Mouse (Mus musculus): ENCODE measurements around the gene Ormdl2. TPM values are rescaled to one million over a fixed set of nuclear protein-coding genes. Genes with fewer than 3 reads are reported as not detected.
"Not testable (repeated sequence)": the region's sequence is repeated elsewhere in the genome, so short reads cannot be mapped to it uniquely, and the experiment has no call there.

Gene Ormdl2
- polyA plus RNA-seq, 1 experiment: 31.2 TPM

DNA sequence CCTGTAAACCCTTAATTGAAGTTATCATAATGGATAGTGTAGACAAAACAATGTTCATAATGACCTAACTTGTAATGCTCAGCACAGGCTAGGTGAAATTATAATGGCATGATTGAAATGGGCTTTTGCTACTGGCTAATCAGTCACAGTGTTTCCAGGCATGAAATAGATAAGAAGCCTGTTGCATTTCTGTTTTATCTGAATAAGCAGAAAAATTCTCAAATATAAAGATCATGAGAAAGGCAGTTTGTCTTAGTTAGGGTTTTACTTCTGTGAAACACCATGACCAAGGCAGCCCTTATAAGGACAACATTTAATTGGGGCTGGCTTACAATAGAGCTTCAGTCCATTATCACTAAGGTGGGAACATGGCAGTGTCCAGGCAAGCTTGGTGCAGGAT is 19.2 kb upstream of the Ormdl2 start:
- H3K4me1 ChIP-seq (ENCODE audit: control insufficient read depth, insufficient read depth, low read length): no peaks in the 10 kb centered on the region
- TF ChIP-seq CTCF (IDR thresholded peaks at IDR 0.05; ENCODE audit: borderline replicate concordance, insufficient read depth, low read length): no peak
- no peak for TF ChIP-seq POLR2A (IDR thresholded peaks at IDR 0.05; ENCODE audit: low read depth, low read length)
- H3K27ac ChIP-seq (ENCODE audit: insufficient read depth, low read length): no peak overlapping the region
- H3K4me3 ChIP-seq (ENCODE audit: insufficient read depth, low read length): no peak overlapping the region

DNA sequence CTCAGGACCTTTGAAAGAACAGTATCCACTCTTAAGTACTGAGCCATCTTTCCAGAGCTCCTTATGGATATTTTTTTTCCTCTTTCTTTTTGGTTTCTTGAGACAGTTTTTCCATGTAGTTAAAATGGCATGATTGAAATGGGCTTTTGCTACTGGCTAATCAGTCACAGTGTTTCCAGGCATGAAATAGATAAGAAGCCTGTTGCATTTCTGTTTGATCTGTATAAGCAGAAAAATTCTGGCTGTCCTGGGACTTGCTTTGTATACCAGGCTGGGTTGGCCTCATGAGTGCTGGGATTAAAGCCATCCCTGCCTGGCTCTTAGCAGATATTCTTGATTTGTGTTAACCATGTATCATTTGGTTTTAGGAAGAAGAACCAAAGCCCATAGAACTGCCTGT is 18.0 kb upstream of the Ormdl2 start:
- Histone ChIP-seq H3K4me3 (ENCODE audit: insufficient read depth, low read length) (no peak overlapping the region), H3K4me1 (ENCODE audit: control insufficient read depth, insufficient read depth, low read length) (no peaks in the 10 kb centered on the region), H3K27ac (ENCODE audit: insufficient read depth, low read length) (no peak overlapping the region)
- no peak for TF ChIP-seq POLR2A (IDR thresholded peaks at IDR 0.05; ENCODE audit: low read depth, low read length)
- no peak for TF ChIP-seq CTCF (IDR thresholded peaks at IDR 0.05; ENCODE audit: borderline replicate concordance, insufficient read depth, low read length)

- TF ChIP-seq CTCF (IDR thresholded peaks at IDR 0.05; ENCODE audit: borderline replicate concordance, insufficient read depth, low read length): no peak
- no peak overlapping the region for H3K27ac ChIP-seq (ENCODE audit: insufficient read depth, low read length)
- H3K4me1 ChIP-seq (ENCODE audit: control insufficient read depth, insufficient read depth, low read length): no peaks in the 10 kb centered on the region
- no peak overlapping the region for H3K4me3 ChIP-seq (ENCODE audit: insufficient read depth, low read length)
Observed at GRCm38 (mm10) chr10:128837400-128837799, 16.0 kb upstream of the Ormdl2 start.

- Histone ChIP-seq H3K27ac (ENCODE audit: insufficient read depth, low read length) (no peak overlapping the region), H3K4me3 (ENCODE audit: insufficient read depth, low read length) (no peak overlapping the region), H3K4me1 (ENCODE audit: control insufficient read depth, insufficient read depth, low read length) (0 out of 2 replicates have a peak, but pooled peaks cover 2% of the 10 kb centered on the region)
- TF ChIP-seq POLR2A (IDR thresholded peaks at IDR 0.05; ENCODE audit: low read depth, low read length) (no peak), CTCF (IDR thresholded peaks at IDR 0.05; ENCODE audit: borderline replicate concordance, insufficient read depth, low read length) (no peak)
Observed at GRCm38 (mm10) chr10:128823821-128824220, 2.4 kb upstream of the Ormdl2 start.

DNA sequence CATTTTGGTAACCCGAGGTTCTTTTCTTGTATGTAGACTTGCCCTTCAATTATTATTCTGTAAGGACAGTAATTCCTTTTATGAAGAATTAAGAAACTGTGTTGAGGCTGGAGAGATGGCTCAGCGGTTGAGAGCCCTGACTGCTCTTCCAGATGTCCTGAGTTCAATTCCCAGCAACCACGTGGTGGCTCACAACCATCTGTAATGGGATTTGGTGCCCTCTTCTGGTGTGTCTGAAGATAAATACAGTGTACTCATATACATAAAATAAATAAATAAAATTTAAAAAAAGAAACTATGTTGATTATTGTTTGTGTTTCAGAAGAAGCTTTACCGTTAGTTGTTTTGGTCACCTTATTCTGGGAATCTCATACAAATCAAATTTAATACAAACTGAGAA is 1.6 kb upstream of the Ormdl2 start:
- not testable (repeated sequence) for H3K4me1 ChIP-seq (ENCODE audit: control insufficient read depth, insufficient read depth, low read length); H3K27ac ChIP-seq (ENCODE audit: insufficient read depth, low read length)
- peak overlapping the region; percentile 88 for H3K4me3 ChIP-seq (ENCODE audit: insufficient read depth, low read length)

DNA sequence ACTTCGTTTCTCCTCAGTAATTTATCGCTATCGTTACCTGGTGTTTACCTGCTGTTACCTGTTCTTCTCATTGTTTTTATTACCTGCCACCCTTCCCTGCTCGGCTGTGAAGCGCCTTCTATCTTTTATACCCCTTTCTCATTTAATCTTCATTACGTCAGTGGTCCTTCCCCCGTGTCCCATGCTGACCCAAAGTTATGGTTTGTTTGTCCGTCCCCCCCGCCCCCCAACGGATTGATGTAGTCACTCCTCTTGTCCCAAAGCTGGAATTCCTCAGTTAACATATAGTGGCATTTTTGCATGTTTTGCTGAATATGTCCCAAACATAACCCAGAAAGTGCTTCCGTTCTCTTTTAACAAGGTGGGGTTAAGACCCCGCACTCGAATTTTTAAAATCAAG is 690 bp upstream of the Ormdl2 start:
- H3K4me3 ChIP-seq (ENCODE audit: insufficient read depth, low read length): peak overlapping the region; percentile 88
- H3K4me1 ChIP-seq (ENCODE audit: control insufficient read depth, insufficient read depth, low read length): no peaks in the 10 kb centered on the region
- peak overlapping the region; percentile 36 for H3K27ac ChIP-seq (ENCODE audit: insufficient read depth, low read length)
- TF ChIP-seq POLR2A (IDR thresholded peaks at IDR 0.05; ENCODE audit: low read depth, low read length) (no peak), CTCF (IDR thresholded peaks at IDR 0.05; ENCODE audit: borderline replicate concordance, insufficient read depth, low read length) (no peak)

DNA sequence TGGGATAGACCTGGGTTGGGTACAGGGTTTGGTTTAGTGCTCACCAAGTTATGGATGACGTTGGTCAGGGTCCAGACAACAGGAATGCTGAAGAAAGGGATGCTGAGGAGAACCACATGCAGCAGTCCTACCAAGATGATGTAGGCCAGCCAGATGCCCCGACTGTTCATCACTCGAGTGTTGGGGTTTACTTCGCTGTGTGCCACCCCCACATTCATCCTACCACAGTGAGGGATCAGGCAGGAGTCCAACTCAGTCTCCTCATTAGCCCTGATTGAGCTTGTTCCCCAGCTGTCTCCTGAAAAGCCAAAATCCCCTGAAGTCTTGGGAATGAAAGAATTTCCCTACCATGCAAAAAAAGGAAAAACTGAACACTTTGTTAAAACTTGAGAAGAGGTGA is 1.2 kb downstream of the Ormdl2 start:
- TF ChIP-seq CTCF (IDR thresholded peaks at IDR 0.05; ENCODE audit: borderline replicate concordance, insufficient read depth, low read length) (no peak), POLR2A (IDR thresholded peaks at IDR 0.05; ENCODE audit: low read depth, low read length) (no peak)
- Histone ChIP-seq H3K4me3 (ENCODE audit: insufficient read depth, low read length) (no peak overlapping the region), H3K27ac (ENCODE audit: insufficient read depth, low read length) (no peak overlapping the region), H3K4me1 (ENCODE audit: control insufficient read depth, insufficient read depth, low read length) (no peaks in the 10 kb centered on the region)

GRCm38 (mm10) chr10:128817033-128817432 is 4.4 kb downstream of the Ormdl2 start, which contains the start of gene Sarnp:
Sarnp (plus strand) TSS chr10:128817333.
- no peak within 1 kb of the TSS for H3K27ac ChIP-seq (ENCODE audit: insufficient read depth, low read length)
- TF ChIP-seq CTCF (IDR thresholded peaks at IDR 0.05; ENCODE audit: borderline replicate concordance, insufficient read depth, low read length) (no peak), POLR2A (IDR thresholded peaks at IDR 0.05; ENCODE audit: low read depth, low read length) (no peak)

DNA sequence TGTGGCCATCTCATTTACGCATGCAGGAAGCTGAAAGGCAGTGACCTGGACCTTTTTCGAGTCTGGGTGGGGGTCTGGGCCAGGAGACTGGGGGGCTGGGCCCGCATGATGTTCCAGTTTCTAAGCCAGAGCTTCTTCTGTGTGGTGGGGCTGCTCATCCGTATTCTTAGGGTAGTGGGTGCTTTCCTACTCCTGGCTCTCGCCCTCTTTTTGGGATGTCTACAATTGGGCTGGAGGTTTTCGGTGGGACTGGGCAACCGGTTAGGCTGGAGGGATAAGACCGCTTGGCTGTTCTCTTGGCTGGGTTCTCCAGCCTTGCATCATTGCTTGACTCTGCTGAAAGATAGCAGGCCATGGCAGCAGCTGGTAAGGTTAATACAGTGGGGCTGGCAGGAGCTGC is 14.4 kb downstream of the Ormdl2 start:
- no peak overlapping the region for H3K27ac ChIP-seq (ENCODE audit: insufficient read depth, low read length)
- TF ChIP-seq POLR2A (IDR thresholded peaks at IDR 0.05; ENCODE audit: low read depth, low read length): no peak
- TF ChIP-seq CTCF (IDR thresholded peaks at IDR 0.05; ENCODE audit: borderline replicate concordance, insufficient read depth, low read length): no peak

More at GRCm38 (mm10) chr10:128817033-128817432, 4.4 kb downstream of the Ormdl2 start, which contains the start of gene Sarnp:
- Histone ChIP-seq H3K4me1 (ENCODE audit: control insufficient read depth, insufficient read depth, low read length) (no peaks in the 10 kb centered on the region; the same call in 1 of the 2 replicates), H3K4me3 (ENCODE audit: insufficient read depth, low read length) (no peak within 1 kb of the TSS)

GRCm38 (mm10) chr10:128806086-128806485 is 15.4 kb downstream of the Ormdl2 start:
- Histone ChIP-seq H3K27ac (ENCODE audit: insufficient read depth, low read length) (0 out of 2 replicates have a peak overlapping the region, but pooled peaks have one; percentile 17), H3K4me3 (ENCODE audit: insufficient read depth, low read length) (peak overlapping the region; percentile 67), H3K4me1 (ENCODE audit: control insufficient read depth, insufficient read depth, low read length) (peaks cover 9% of the 10 kb centered on the region; the same call in 1 of the 2 replicates)
- TF ChIP-seq POLR2A (IDR thresholded peaks at IDR 0.05; ENCODE audit: low read depth, low read length) (no peak), CTCF (IDR thresholded peaks at IDR 0.05; ENCODE audit: borderline replicate concordance, insufficient read depth, low read length) (no peak)

More for the DNA sequence above, 14.4 kb downstream of the Ormdl2 start:
- Histone ChIP-seq H3K4me3 (ENCODE audit: insufficient read depth, low read length) (peak overlapping the region; percentile 67), H3K4me1 (ENCODE audit: control insufficient read depth, insufficient read depth, low read length) (peaks cover 9% of the 10 kb centered on the region; the same call in 1 of the 2 replicates)
